ENCODE assay signal across 27 mouse cellular contexts in the genomic region with DNA sequence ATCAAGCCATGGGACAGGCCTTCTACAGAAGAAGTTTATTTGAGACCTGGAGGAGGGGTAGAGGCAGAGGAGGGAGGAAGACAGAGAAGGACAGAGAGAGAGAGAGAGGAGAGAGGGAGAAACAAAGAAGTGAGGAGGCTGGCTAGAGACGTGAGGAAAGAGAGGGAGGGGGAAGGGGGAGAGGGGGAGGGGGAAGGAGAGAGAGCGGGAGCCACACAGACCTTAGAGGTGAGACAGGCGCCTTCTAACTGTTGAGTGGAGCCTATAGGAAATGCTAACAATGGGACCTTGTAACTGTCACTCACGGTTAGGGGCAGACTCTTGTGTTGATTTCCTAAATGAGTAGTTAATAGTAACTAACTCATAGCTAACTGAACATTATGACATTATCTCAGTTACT. TPM values are rescaled to one million over a fixed set of nuclear protein-coding genes. Genes with fewer than 3 reads are reported as not detected.
"Had no signal": no experiment of that assay in that cellular context is flagged by ENCODE, and none has a peak within 500 bp of the region (broad histone marks: within the 10 kb centered on the region; RNA-seq: fewer than 3 reads in every experiment).

No protein-coding gene starts in this region.

- DNase-seq: gastrocnemius, postnatal 14 days; gastrocnemius, postnatal 36 days; heart, adult 2 months; heart, postnatal 14 days; heart, postnatal 36 days; kidney, adult 18-20 months; kidney, adult 8-10 months; kidney, postnatal 10 days; kidney, postnatal 25 days; kidney, postnatal 4 days had no signal

- H3K4me3 ChIP-seq: heart, adult 2 months; heart, embryonic 13.5 days; heart, embryonic 15.5 days; hindbrain, embryonic 13.5 days; hindbrain, embryonic 15.5 days; layer of hippocampus, adult 2 months; left cerebral cortex, adult 2 months; limb, embryonic 13.5 days; limb, embryonic 15.5 days; liver, embryonic 12.5 days had no signal

- H3K4me2 ChIP-seq: heart, embryonic 11.5 days; heart, embryonic 13.5 days; heart, embryonic 15.5 days; hindbrain, embryonic 13.5 days; hindbrain, embryonic 15.5 days; limb, embryonic 13.5 days; limb, embryonic 15.5 days; liver, embryonic 12.5 days had no signal

- H3K9ac ChIP-seq: heart, embryonic 13.5 days; heart, embryonic 15.5 days; hindbrain, embryonic 13.5 days; hindbrain, embryonic 15.5 days; limb, embryonic 13.5 days; limb, embryonic 15.5 days; liver, embryonic 12.5 days; liver, embryonic 14.5 days had no signal

- H3K27ac ChIP-seq: heart, adult 2 months; heart, embryonic 13.5 days; heart, embryonic 15.5 days; hindbrain, embryonic 13.5 days; hindbrain, embryonic 15.5 days; hindbrain, postnatal 0 days; layer of hippocampus, adult 2 months; left cerebral cortex, adult 2 months; limb, embryonic 13.5 days; limb, embryonic 15.5 days; liver, embryonic 12.5 days; liver, embryonic 14.5 days had no signal

- H3K27me3 ChIP-seq: heart, embryonic 13.5 days; heart, embryonic 15.5 days; hindbrain, embryonic 13.5 days; hindbrain, embryonic 15.5 days; limb, embryonic 13.5 days; limb, embryonic 15.5 days; liver, embryonic 12.5 days had no signal

- H3K9me3 ChIP-seq: heart, embryonic 13.5 days; heart, embryonic 15.5 days; hindbrain, embryonic 13.5 days; hindbrain, embryonic 15.5 days; limb, embryonic 13.5 days; limb, embryonic 15.5 days; liver, embryonic 12.5 days had no signal

- ATAC-seq: hindbrain, postnatal 0 days; intestine, postnatal 0 days; liver, embryonic 12.5 days had no signal

- H3K4me1 ChIP-seq: heart, embryonic 13.5 days; heart, embryonic 15.5 days; hindbrain, embryonic 13.5 days; hindbrain, embryonic 15.5 days; limb, embryonic 13.5 days; limb, embryonic 15.5 days; liver, embryonic 12.5 days had no signal

- H3K36me3 ChIP-seq: heart, embryonic 13.5 days; heart, embryonic 15.5 days; hindbrain, embryonic 13.5 days; hindbrain, embryonic 15.5 days; limb, embryonic 13.5 days; limb, embryonic 15.5 days; liver, embryonic 12.5 days had no signal

RNA-seq across cellular contexts. Expression of gene Slc9b1, which starts 14.1 kb away (rescaled TPM):
- total RNA-seq: gastrocnemius, adult 8-10 months; gastrocnemius, postnatal 14 days; gastrocnemius, postnatal 36 days; hindbrain, postnatal 0 days; layer of hippocampus, adult 2 months had no signal
- polyA plus RNA-seq: heart, embryonic 13.5 days; heart, embryonic 15.5 days; hindbrain, embryonic 11.5 days; hindbrain, embryonic 15.5 days; hindbrain, postnatal 0 days; intestine, postnatal 0 days; limb, embryonic 15.5 days; liver, adult 2 months; liver, embryonic 16.5 days had no signal

RNA-seq across cellular contexts. Expression of gene Slc9b2, which starts 26.3 kb away (rescaled TPM):
- total RNA-seq: gastrocnemius, postnatal 36 days had no signal
- polyA plus RNA-seq: liver, adult 2 months had no signal
